Mouse (Mus musculus) heart, adult 2 months (tissue): ENCODE data around the gene Cfap299. TPM values are rescaled to one million over a fixed set of nuclear protein-coding genes. Genes with fewer than 3 reads are reported as not detected.

ENCODE experiments used
- DNase-seq, 2 experiments: peaks; one replicate each; pipeline ENCODE4 v3.0.0; 2021
- H3K27ac ChIP-seq: fragments of 200-600 bp; 2 replicates; pipeline ENCODE4 v1.8.1; 2022
- H3K27me3 ChIP-seq: fragments of 200-500 bp; 2 replicates; pipeline ENCODE4 v1.6.1; 2012; ENCODE audit warnings: mild to moderate bottlenecking, low read length, inconsistent platforms, mixed read lengths; ENCODE audit not compliant: control insufficient read depth, insufficient read depth
- H3K36me3 ChIP-seq: fragments of 200-500 bp; 2 replicates; pipeline ENCODE4 v1.6.1; 2012; ENCODE audit warnings: low read length, inconsistent platforms; ENCODE audit not compliant: control insufficient read depth, insufficient read depth
- H3K4me1 ChIP-seq: fragments of 200-500 bp; 2 replicates; pipeline ENCODE4 v1.6.1; 2011; ENCODE audit warnings: low read length; ENCODE audit not compliant: control insufficient read depth, insufficient read depth
- H3K4me3 ChIP-seq: fragments of 200-600 bp; 2 replicates; pipeline ENCODE4 v1.8.1; 2022
- H3K79me2 ChIP-seq: fragments of 200-500 bp; replicated peaks from 2 replicates; pipeline ENCODE4 v1.6.1; 2012; ENCODE audit warnings: mild to moderate bottlenecking, inconsistent platforms, low read length, moderate library complexity, mixed read lengths; ENCODE audit not compliant: control insufficient read depth, insufficient read depth
- H3K9ac ChIP-seq: fragments of 200-500 bp; 2 replicates; pipeline ENCODE4 v1.6.1; 2012; ENCODE audit warnings: low read depth, mild to moderate bottlenecking, control low read depth, inconsistent platforms, low read length, mixed read lengths
- CTCF ChIP-seq: fragments of 200-600 bp; IDR thresholded peaks from 2 replicates; pipeline ENCODE4 v1.8.1; 2022; ENCODE audit warnings: antibody characterized with exemption, mild to moderate bottlenecking, moderate library complexity
- EP300 ChIP-seq: fragments of 200-500 bp; IDR thresholded peaks from 2 replicates; pipeline ENCODE4 v1.6.1; 2011; ENCODE audit warnings: low read depth, low read length, control low read depth; ENCODE audit not compliant: insufficient read depth
- POLR2A ChIP-seq: fragments of 200-500 bp; IDR thresholded peaks from 2 replicates; pipeline ENCODE4 v1.6.1; 2011; ENCODE audit warnings: mild to moderate bottlenecking, low read depth, low read length, control low read depth; ENCODE audit not compliant: insufficient read depth
- WGBS: fragments of 180-500 bp; shearing (Covaris S2); methylation state at CpG from one replicate; pipeline ENCODE4 v1.1.7; 2018; 5-methylcytosine and 5-hydroxymethylcytosine counted together
- intact Hi-C: fragments of 180-260 bp; cut with DNase I; formaldehyde crosslinking; loops from one replicate; pipeline ENCODE4 v1.15.1; 2025
- polyA plus RNA-seq: library from polyadenylated mRNA; depleted of rRNA; stranded (reverse); fragments of >200 nt; gene quantifications from 2 replicates; pipeline ENCODE4 v1.2.3, GENCODE M21; 2012
- total RNA-seq, 2 experiments: library from RNA; stranded (reverse); gene quantifications; 2 replicates each; pipeline ENCODE4 v1.2.3; 2021

The Cfap299 gene
- total and polyA plus RNA-seq, 3 experiments: not detected

- Histone ChIP-seq H3K4me1 (no peaks in the 10 kb centered on the region), H3K27me3 (no peaks in the 10 kb centered on the region), H3K79me2 (no peaks in the 10 kb centered on the region), H3K9ac (no peak overlapping the region), H3K27ac (no peak overlapping the region), H3K4me3 (no peak overlapping the region), H3K36me3 (no peaks in the 10 kb centered on the region)
- 59% methylated on average over 2 of the region's 2 CpGs for whole genome bisulfite sequencing
- TF ChIP-seq CTCF: peak; percentile 56
- no peak for TF ChIP-seq EP300
- intact Hi-C loops: no loop called here
- no peak for DNase-seq
These were observed 15.5 kb downstream of the Cfap299 start for GRCm38 (mm10) chr5:98344581-98344980.

GRCm38 (mm10) chr5:98346067-98346466 is 17.0 kb downstream of the Cfap299 start:
- WGBS: 71% methylated on average over 7 of the region's 7 CpGs
- no peak overlapping the region for H3K27ac ChIP-seq
- no peak overlapping the region for H3K4me3 ChIP-seq
- H3K79me2 ChIP-seq: no peaks in the 10 kb centered on the region
- H3K4me1 ChIP-seq: no peaks in the 10 kb centered on the region
- intact Hi-C loops: loop anchor here (5.0 kb wide), 1 partner anchor 531 kb away; no protein-coding TSS in a partner anchor
- DNase-seq: no peak
- TF ChIP-seq POLR2A (no peak), EP300 (no peak), CTCF (no peak)
- H3K9ac ChIP-seq: no peak overlapping the region
- H3K27me3 ChIP-seq: no peaks in the 10 kb centered on the region
- no peaks in the 10 kb centered on the region for H3K36me3 ChIP-seq

- no peaks in the 10 kb centered on the region for H3K36me3 ChIP-seq
- peak; percentile 32 to 65 for DNase-seq
- TF ChIP-seq CTCF (peak; percentile 95), POLR2A (no peak)
- H3K4me3 ChIP-seq: no peak overlapping the region
- H3K27ac ChIP-seq: no peak overlapping the region
- H3K79me2 ChIP-seq: no peaks in the 10 kb centered on the region
- H3K9ac ChIP-seq: no peak overlapping the region
- intact Hi-C loops: loop anchor here (1.0 to 5.0 kb wide), 2 partner anchors 516 to 529 kb away; no protein-coding TSS in a partner anchor
- H3K4me1 ChIP-seq: no peaks in the 10 kb centered on the region
- no peaks in the 10 kb centered on the region for H3K27me3 ChIP-seq
- 8% methylated on average over 8 of the region's 8 CpGs for WGBS
These were observed 19.5 kb downstream of the Cfap299 start for GRCm38 (mm10) chr5:98348605-98349004.

- no peak for DNase-seq
- no peak overlapping the region for H3K9ac ChIP-seq
- H3K27me3 ChIP-seq: no peaks in the 10 kb centered on the region
- 86% methylated on average over 7 of the region's 7 CpGs for WGBS
- H3K27ac ChIP-seq: no peak overlapping the region
- no peaks in the 10 kb centered on the region for H3K79me2 ChIP-seq
- no peaks in the 10 kb centered on the region for H3K4me1 ChIP-seq
- no peaks in the 10 kb centered on the region for H3K36me3 ChIP-seq
- H3K4me3 ChIP-seq: no peak overlapping the region
- intact Hi-C loops: no loop called here
- no peak for TF ChIP-seq EP300
- TF ChIP-seq POLR2A: no peak
- no peak for TF ChIP-seq CTCF
These were observed 30.8 kb downstream of the Cfap299 start for GRCm38 (mm10) chr5:98359912-98360311.

- Histone ChIP-seq H3K4me1 (no peaks in the 10 kb centered on the region), H3K36me3 (no peaks in the 10 kb centered on the region), H3K27me3 (no peaks in the 10 kb centered on the region), H3K4me3 (no peak overlapping the region), H3K27ac (no peak overlapping the region), H3K9ac (no peak overlapping the region), H3K79me2 (no peaks in the 10 kb centered on the region)
- no peak for DNase-seq
- WGBS: 70% methylated on average over 5 of the region's 5 CpGs
- intact Hi-C loops: no loop called here
- TF ChIP-seq CTCF: no peak
- TF ChIP-seq EP300: no peak
- TF ChIP-seq POLR2A: no peak
These were observed 31.8 kb downstream of the Cfap299 start for GRCm38 (mm10) chr5:98360792-98361419.

- no peak overlapping the region for H3K9ac ChIP-seq
- WGBS: 44% methylated on average over 8 of the region's 8 CpGs
- no peak overlapping the region for H3K27ac ChIP-seq
- TF ChIP-seq CTCF (peak; percentile 42), EP300 (no peak), POLR2A (no peak)
- H3K4me1 ChIP-seq: no peaks in the 10 kb centered on the region
- intact Hi-C loops: no loop called here
- no peak for DNase-seq
- no peaks in the 10 kb centered on the region for H3K36me3 ChIP-seq
- H3K27me3 ChIP-seq: no peaks in the 10 kb centered on the region
- H3K79me2 ChIP-seq: no peaks in the 10 kb centered on the region
- no peak overlapping the region for H3K4me3 ChIP-seq
These were observed 34.3 kb downstream of the Cfap299 start for GRCm38 (mm10) chr5:98363428-98363827.
